Mouse (Mus musculus) CD4-positive naive resting alpha-beta T cell, adult 57 days (primary cell): ENCODE measurements around the gene Cdh3. TPM values are rescaled to one million over a fixed set of nuclear protein-coding genes. Genes with fewer than 3 reads are reported as not detected.

Experiments
- total RNA-seq: library from RNA; stranded (reverse); gene quantifications from one replicate; pipeline ENCODE4 v1.2.4, GENCODE M21; 2023

Gene Cdh3
- 0.12 TPM for total RNA-seq

GRCm38 (mm10) chr8:106510365-106510975, at the start of gene Cdh3:
Gene Cdh3, plus strand, starts transcription at chr8:106510891.

GRCm38 (mm10) chr8:106500018-106500685, 10.5 kb upstream of the Cdh3 start, which contains the start of gene 6030452D12Rik:
Gene 6030452D12Rik, plus strand, starts transcription at chr8:106500522.

GRCm38 (mm10) chr8:106573168-106573567, 62.5 kb downstream of the Cdh3 start, which contains the start of gene Gm10073:
Gene Gm10073, minus strand, starts transcription at chr8:106573461.

GRCm38 (mm10) chr8:106603131-106603819, 92.6 kb downstream of the Cdh3 start, which contains the start of gene Cdh1:
Gene Cdh1, plus strand, starts transcription at chr8:106603351.

Other genes with a start within 250 kb of the Cdh3 start
- 0.41 TPM for gene Smpd3, start 172.9 kb upstream of the Cdh3 start, total RNA-seq
- gene Zfp90, start 95.6 kb upstream of the Cdh3 start, total RNA-seq: 6.0 TPM
- not detected for gene 6030452D12Rik, start 10.4 kb upstream of the Cdh3 start, total RNA-seq
- gene Gm10073, start 62.6 kb downstream of the Cdh3 start, total RNA-seq: 536 TPM
- 0.62 TPM for gene Cdh1, start 92.5 kb downstream of the Cdh3 start, total RNA-seq
- 20.7 TPM for gene Tango6, start 172.2 kb downstream of the Cdh3 start, total RNA-seq